Mouse (Mus musculus) forebrain, embryonic 12.5 days (tissue): Measurements from ENCODE around the gene Ppp4r1. TPM values are rescaled to one million over a fixed set of nuclear protein-coding genes. Genes with fewer than 3 reads are reported as not detected.

Experiments
- ATAC-seq: fragments of 200-750 bp; cut with Nextera tagmentation; 2 replicates; pipeline ENCODE4 v1.8.0; 2017; ENCODE audit warnings: moderate TSS enrichment; ENCODE audit not compliant: low FRiP score
- H3K27ac ChIP-seq: fragments of 300-500 bp; sonication (generic); 2 replicates; pipeline ENCODE4 v1.5.1; 2016; ENCODE audit warnings: mild to moderate bottlenecking
- H3K27me3 ChIP-seq: fragments of 300-500 bp; sonication (generic); 2 replicates; pipeline ENCODE4 v1.6.1; 2016; ENCODE audit warnings: mild to moderate bottlenecking
- H3K36me3 ChIP-seq: fragments of 300-500 bp; sonication (generic); replicated peaks from 2 replicates; pipeline ENCODE4 v1.6.1; 2016; ENCODE audit warnings: mild to moderate bottlenecking
- H3K4me1 ChIP-seq: fragments of 300-500 bp; sonication (generic); 2 replicates; pipeline ENCODE4 v1.6.1; 2016
- H3K4me2 ChIP-seq: fragments of 300-500 bp; sonication (generic); 2 replicates; pipeline ENCODE4 v1.6.1; 2016; ENCODE audit warnings: mild to moderate bottlenecking, moderate library complexity
- H3K4me3 ChIP-seq: fragments of 300-500 bp; sonication (generic); replicated peaks from 2 replicates; pipeline ENCODE4 v1.5.1; 2016; ENCODE audit warnings: mild to moderate bottlenecking
- H3K9ac ChIP-seq: fragments of 300-500 bp; sonication (generic); 2 replicates; pipeline ENCODE4 v1.6.1; 2016; ENCODE audit warnings: mild to moderate bottlenecking
- H3K9me3 ChIP-seq: fragments of 300-500 bp; sonication (generic); 2 replicates; pipeline ENCODE4 v1.6.1; 2016
- WGBS: fragments of 180-500 bp; shearing (Covaris S2); methylation state at CpG from one replicate; pipeline ENCODE4 v1.1.7; 2016; 5-methylcytosine and 5-hydroxymethylcytosine counted together
- polyA plus RNA-seq: library from polyadenylated mRNA; unstranded; fragments of >200 nt; fragmentation: Nextera tagmentation; extraction: Ambion mirVana; gene quantifications from 2 replicates; pipeline ENCODE4 v1.2.1, GENCODE M21; 2016

Gene Ppp4r1
- polyA plus RNA-seq = 56.9 and 59.3 TPM in 2 replicates

GRCm38 (mm10) chr17:65782551-65783141 is at the start of gene Ppp4r1:
TSS of gene Ppp4r1 (plus strand) at chr17:65782573.
- ATAC-seq = peak; percentile 88
- Histone ChIP-seq H3K4me2 (peak within 1 kb of the TSS; percentile 60), H3K9ac (peak within 1 kb of the TSS; percentile 99), H3K27me3 (no peaks in the 10 kb centered on the region), H3K4me3 (peak within 1 kb of the TSS; percentile 95), H3K9me3 (no peaks in the 10 kb centered on the region), H3K36me3 (peaks cover 13% of the 10 kb centered on the region; the same call in 1 of the 2 replicates), H3K27ac (peak within 1 kb of the TSS; percentile 100), H3K4me1 (peaks cover 19% of the 10 kb centered on the region)
- under 1% methylated on average over 72 of the region's 81 CpGs for WGBS

- Histone ChIP-seq H3K4me1 (no peaks in the 10 kb centered on the region), H3K9ac (no peak overlapping the region), H3K9me3 (no peaks in the 10 kb centered on the region), H3K4me2 (no peak overlapping the region), H3K4me3 (no peak overlapping the region), H3K36me3 (no peaks in the 10 kb centered on the region), H3K27me3 (no peaks in the 10 kb centered on the region), H3K27ac (no peak overlapping the region)
- ATAC-seq = no peak
- 85% methylated on average over 4 of the region's 4 CpGs for WGBS
Observed at GRCm38 (mm10) chr17:65732666-65733065, 49.7 kb upstream of the Ppp4r1 start.

GRCm38 (mm10) chr17:65735088-65735487 is 47.3 kb upstream of the Ppp4r1 start:
- Histone ChIP-seq H3K36me3 (no peaks in the 10 kb centered on the region), H3K27ac (no peak overlapping the region), H3K4me2 (no peak overlapping the region), H3K4me3 (no peak overlapping the region), H3K9ac (no peak overlapping the region), H3K27me3 (no peaks in the 10 kb centered on the region), H3K4me1 (no peaks in the 10 kb centered on the region), H3K9me3 (no peaks in the 10 kb centered on the region)
- ATAC-seq = no peak
- WGBS = 88% methylated on average over 2 of the region's 2 CpGs

- Histone ChIP-seq H3K4me1 (peaks cover 9% of the 10 kb centered on the region), H3K9ac (no peak overlapping the region), H3K4me3 (no peak overlapping the region), H3K9me3 (no peaks in the 10 kb centered on the region), H3K36me3 (no peaks in the 10 kb centered on the region), H3K27me3 (no peaks in the 10 kb centered on the region), H3K27ac (no peak overlapping the region), H3K4me2 (no peak overlapping the region)
- no peak for ATAC-seq
- 86% methylated on average over 5 of the region's 5 CpGs for WGBS
Observed at GRCm38 (mm10) chr17:65737175-65737574, 45.2 kb upstream of the Ppp4r1 start.

GRCm38 (mm10) chr17:65737622-65738021 is 44.8 kb upstream of the Ppp4r1 start:
- Histone ChIP-seq H3K4me3 (no peak overlapping the region), H3K9ac (no peak overlapping the region), H3K27me3 (no peaks in the 10 kb centered on the region), H3K36me3 (no peaks in the 10 kb centered on the region), H3K4me1 (peaks cover 14% of the 10 kb centered on the region), H3K9me3 (no peaks in the 10 kb centered on the region), H3K27ac (no peak overlapping the region), H3K4me2 (no peak overlapping the region)
- WGBS = 86% methylated on average over 6 of the region's 6 CpGs
- ATAC-seq = no peak

GRCm38 (mm10) chr17:65739874-65740725 is 42.3 kb upstream of the Ppp4r1 start:
- Histone ChIP-seq H3K4me1 (peaks cover 27% of the 10 kb centered on the region), H3K27me3 (no peaks in the 10 kb centered on the region), H3K36me3 (no peaks in the 10 kb centered on the region; the same call in 1 of the 2 replicates), H3K9me3 (no peaks in the 10 kb centered on the region), H3K9ac (no peak overlapping the region), H3K4me2 (no peak overlapping the region), H3K27ac (no peak overlapping the region), H3K4me3 (no peak overlapping the region)
- 90% methylated on average over 15 of the region's 15 CpGs for WGBS
- ATAC-seq = no peak

- Histone ChIP-seq H3K27ac (peak overlapping the region; percentile 81), H3K4me3 (no peak overlapping the region), H3K27me3 (no peaks in the 10 kb centered on the region), H3K4me2 (no peak overlapping the region), H3K4me1 (peaks cover 32% of the 10 kb centered on the region), H3K9me3 (no peaks in the 10 kb centered on the region), H3K9ac (no peak overlapping the region), H3K36me3 (no peaks in the 10 kb centered on the region; the same call in 1 of the 2 replicates)
- WGBS = 93% methylated on average over 4 of the region's 4 CpGs
- ATAC-seq = no peak
Observed at GRCm38 (mm10) chr17:65741565-65741964, 40.8 kb upstream of the Ppp4r1 start.

- Histone ChIP-seq H3K4me3 (no peak overlapping the region), H3K4me1 (peaks cover 38% of the 10 kb centered on the region), H3K27ac (peak overlapping the region; percentile 81), H3K36me3 (no peaks in the 10 kb centered on the region; the same call in 1 of the 2 replicates), H3K9me3 (no peaks in the 10 kb centered on the region), H3K9ac (no peak overlapping the region), H3K27me3 (no peaks in the 10 kb centered on the region), H3K4me2 (no peak overlapping the region)
- WGBS = 34% methylated on average over 10 of the region's 10 CpGs
- peak; percentile 88 for ATAC-seq
Observed at GRCm38 (mm10) chr17:65742245-65742905, 40.0 kb upstream of the Ppp4r1 start.

- Histone ChIP-seq H3K9me3 (no peaks in the 10 kb centered on the region), H3K9ac (no peak overlapping the region), H3K4me1 (peaks cover 38% of the 10 kb centered on the region), H3K27me3 (no peaks in the 10 kb centered on the region), H3K4me2 (no peak overlapping the region), H3K36me3 (no peaks in the 10 kb centered on the region; the same call in 1 of the 2 replicates), H3K27ac (peak overlapping the region; percentile 63; the same call in 1 of the 2 replicates), H3K4me3 (no peak overlapping the region)
- WGBS = 47% methylated on average over 4 of the region's 4 CpGs
- peak; percentile 59 for ATAC-seq
Observed at GRCm38 (mm10) chr17:65742969-65743368, 39.4 kb upstream of the Ppp4r1 start.

GRCm38 (mm10) chr17:65743664-65744330 is 38.6 kb upstream of the Ppp4r1 start:
- peak overlapping the region; percentile 37 for H3K27ac ChIP-seq
- ATAC-seq = no peak
- 77% methylated on average over 11 of the region's 11 CpGs for WGBS
- H3K27me3 ChIP-seq = no peaks in the 10 kb centered on the region
- no peak overlapping the region for H3K9ac ChIP-seq
- H3K4me1 ChIP-seq = peaks cover 38% of the 10 kb centered on the region
- no peak overlapping the region for H3K4me3 ChIP-seq
- no peaks in the 10 kb centered on the region; the same call in 1 of the 2 replicates for H3K36me3 ChIP-seq
- no peak overlapping the region for H3K4me2 ChIP-seq
- no peaks in the 10 kb centered on the region for H3K9me3 ChIP-seq

GRCm38 (mm10) chr17:65746314-65746713 is 36.1 kb upstream of the Ppp4r1 start:
- Histone ChIP-seq H3K4me3 (no peak overlapping the region), H3K9ac (no peak overlapping the region), H3K9me3 (no peaks in the 10 kb centered on the region), H3K4me2 (no peak overlapping the region), H3K4me1 (peaks cover 33% of the 10 kb centered on the region), H3K27me3 (no peaks in the 10 kb centered on the region), H3K27ac (no peak overlapping the region), H3K36me3 (no peaks in the 10 kb centered on the region; the same call in 1 of the 2 replicates)
- no peak for ATAC-seq
- 71% methylated on average over 5 of the region's 6 CpGs for WGBS

- peaks cover 5% of the 10 kb centered on the region; the same call in 1 of the 2 replicates for H3K36me3 ChIP-seq
- WGBS = 89% methylated on average over 6 of the region's 6 CpGs
- ATAC-seq = no peak
Observed at GRCm38 (mm10) chr17:65748997-65749396, 33.4 kb upstream of the Ppp4r1 start.

More at GRCm38 (mm10) chr17:65748997-65749396, 33.4 kb upstream of the Ppp4r1 start:
- H3K4me2 ChIP-seq = no peak overlapping the region
- H3K27me3 ChIP-seq = no peaks in the 10 kb centered on the region
- 0 out of 2 replicates have a peak, but pooled peaks cover 3% of the 10 kb centered on the region for H3K9me3 ChIP-seq
- no peak overlapping the region for H3K27ac ChIP-seq
- H3K4me3 ChIP-seq = no peak overlapping the region
- H3K9ac ChIP-seq = no peak overlapping the region
- H3K4me1 ChIP-seq = peaks cover 11% of the 10 kb centered on the region
